ENCODE assay signal across 13 mouse cellular contexts in the genomic region with DNA sequence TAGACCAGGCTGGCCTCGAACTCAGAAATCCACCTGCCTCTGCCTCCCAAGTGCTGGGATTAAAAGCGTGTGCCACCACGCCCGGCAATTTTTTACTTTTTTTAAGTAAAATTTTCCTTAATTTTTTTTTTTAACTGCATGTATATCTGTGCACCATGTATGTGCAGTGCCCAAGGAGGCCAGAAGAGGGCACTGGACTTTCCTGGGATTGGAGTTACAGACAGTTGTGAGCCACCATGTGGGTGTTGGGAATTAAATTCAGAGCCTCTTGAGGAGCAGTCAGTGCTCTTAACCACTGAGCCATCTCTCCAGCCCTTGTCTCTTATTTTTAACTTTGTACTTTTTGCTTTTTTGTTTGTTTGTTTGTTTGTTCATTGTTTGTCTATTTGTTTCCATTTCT. TPM values are rescaled to one million over a fixed set of nuclear protein-coding genes. Genes with fewer than 3 reads are reported as not detected.
DNase-seq lines count a peak whose midpoint lies in the region; ATAC-seq and TF ChIP-seq lines count a peak whose summit lies in the region.
"Had no signal": no experiment of that assay in that cellular context is flagged by ENCODE, and none has a peak within 500 bp of the region (broad histone marks: within the 10 kb centered on the region; RNA-seq: fewer than 3 reads in every experiment).

No protein-coding gene starts in this region.

- no peak for DNase-seq in forebrain, postnatal 0 days
- no peak for DNase-seq in lung, postnatal 0 days (ENCODE audit: low spot score)
- no peak for DNase-seq in lung, adult 18-20 months
- peak; percentile 31 for DNase-seq in thymus, postnatal 0 days (ENCODE audit: low spot score)
- no peak for DNase-seq in heart, adult 11 months
- no peak for DNase-seq in embryo, embryonic 11 days
- DNase-seq: adrenal gland, postnatal 10 days; cerebellum, adult 9-11 months; gastrocnemius, postnatal 10 days had no signal

- no peaks in the 10 kb centered on the region for H3K9me3 ChIP-seq in forebrain, postnatal 0 days (ENCODE audit: low read length)
- no peaks in the 10 kb centered on the region for H3K9me3 ChIP-seq in forebrain, embryonic 15.5 days
- no peaks in the 10 kb centered on the region for H3K9me3 ChIP-seq in lung, postnatal 0 days (ENCODE audit: low read length)
- H3K9me3 ChIP-seq: limb, embryonic 15.5 days had no signal

- H3K27me3 ChIP-seq in forebrain, postnatal 0 days (ENCODE audit: insufficient read depth, low read length) = no peaks in the 10 kb centered on the region
- no peaks in the 10 kb centered on the region for H3K27me3 ChIP-seq in forebrain, embryonic 15.5 days
- H3K27me3 ChIP-seq in lung, postnatal 0 days (replicated peaks; ENCODE audit: insufficient read depth, low read length) = no peaks in the 10 kb centered on the region
- H3K27me3 ChIP-seq: limb, embryonic 15.5 days had no signal

- H3K9ac ChIP-seq in forebrain, postnatal 0 days = no peak overlapping the region
- H3K9ac ChIP-seq in forebrain, embryonic 15.5 days (replicated peaks) = no peak overlapping the region
- no peak overlapping the region for H3K9ac ChIP-seq in lung, postnatal 0 days (replicated peaks; ENCODE audit: low read depth)
- H3K9ac ChIP-seq: limb, embryonic 15.5 days had no signal

- no peak overlapping the region for H3K4me2 ChIP-seq in forebrain, postnatal 0 days (ENCODE audit: low read depth)
- no peak overlapping the region for H3K4me2 ChIP-seq in forebrain, embryonic 15.5 days (replicated peaks)
- no peak overlapping the region for H3K4me2 ChIP-seq in lung, postnatal 0 days (replicated peaks; ENCODE audit: low read depth, low read length)
- H3K4me2 ChIP-seq: limb, embryonic 15.5 days had no signal

- no peak for TF ChIP-seq EP300 in lung, postnatal 0 days (IDR thresholded peaks at IDR 0.05)

- no peak for ATAC-seq in forebrain, postnatal 0 days
- ATAC-seq in forebrain, embryonic 15.5 days (replicated peaks) = no peak
- no peak for ATAC-seq in lung, postnatal 0 days
- peak; percentile 70; the same call in 1 of the 2 replicates for ATAC-seq in erythroid progenitor cell, adult 5-6 weeks (replicated peaks; ENCODE audit: low FRiP score, poor library complexity, severe bottlenecking)
- ATAC-seq: midbrain, embryonic 16.5 days had no signal

- peak; percentile 33; the same call in 1 of the 2 replicates for TF ChIP-seq CTCF in forebrain, postnatal 0 days (IDR thresholded peaks at IDR 0.05; ENCODE audit: low read depth)
- TF ChIP-seq CTCF in lung, postnatal 0 days (IDR thresholded peaks at IDR 0.05) = peak; percentile 39; the same call in 1 of the 2 replicates

- WGBS in forebrain, postnatal 0 days = 92% methylated on average over 4 of the region's 4 CpGs
- 97% methylated on average over 4 of the region's 4 CpGs for WGBS in forebrain, embryonic 15.5 days
- WGBS in lung, postnatal 0 days = 96% methylated on average over 4 of the region's 4 CpGs

- H3K4me3 ChIP-seq in forebrain, postnatal 0 days (ENCODE audit: low read depth, low read length) = no peak overlapping the region
- H3K4me3 ChIP-seq in forebrain, embryonic 15.5 days = no peak overlapping the region
- H3K4me3 ChIP-seq in lung, postnatal 0 days (ENCODE audit: low read depth, low read length) = no peak overlapping the region
- H3K4me3 ChIP-seq: limb, embryonic 15.5 days had no signal

- H3K36me3 ChIP-seq in forebrain, postnatal 0 days (ENCODE audit: insufficient read depth) = no peaks in the 10 kb centered on the region
- no peaks in the 10 kb centered on the region for H3K36me3 ChIP-seq in forebrain, embryonic 15.5 days
- H3K36me3 ChIP-seq in lung, postnatal 0 days (ENCODE audit: insufficient read depth, low read length) = no peaks in the 10 kb centered on the region
- H3K36me3 ChIP-seq: limb, embryonic 15.5 days had no signal

- H3K4me1 ChIP-seq in forebrain, postnatal 0 days (ENCODE audit: insufficient read depth) = no peaks in the 10 kb centered on the region
- no peaks in the 10 kb centered on the region for H3K4me1 ChIP-seq in forebrain, embryonic 15.5 days
- H3K4me1 ChIP-seq in lung, postnatal 0 days (ENCODE audit: insufficient read depth, low read depth, low read length) = no peaks in the 10 kb centered on the region
- H3K4me1 ChIP-seq: limb, embryonic 15.5 days had no signal

- H3K27ac ChIP-seq in forebrain, postnatal 0 days (ENCODE audit: low read depth, low read length) = no peak overlapping the region
- H3K27ac ChIP-seq in forebrain, embryonic 15.5 days (replicated peaks) = no peak overlapping the region
- H3K27ac ChIP-seq in lung, postnatal 0 days (ENCODE audit: low read length) = no peak overlapping the region
- H3K27ac ChIP-seq: limb, embryonic 15.5 days had no signal

RNA-seq across cellular contexts. Expression of a gene that starts 16.0 kb away (rescaled TPM):
- 388 and 400 TPM in 2 replicates for total RNA-seq in forebrain, postnatal 0 days (2014; rRNA removed)
- polyA plus RNA-seq in forebrain, postnatal 0 days (2015; fragmentation: Nextera tagmentation; extraction: Ambion mirVana) = 149 and 167 TPM in 2 replicates
- polyA plus RNA-seq in forebrain, embryonic 15.5 days (2015; fragmentation: Nextera tagmentation; extraction: Ambion mirVana) = 131 and 140 TPM in 2 replicates
- 57.6 and 67.9 TPM in 2 replicates for polyA plus RNA-seq in lung, postnatal 0 days (2015; fragmentation: Nextera tagmentation; extraction: Ambion mirVana)
- 48.3 and 50.7 TPM in 2 replicates for total RNA-seq in erythroid progenitor cell, adult 5-6 weeks (2015; ENCODE audit: low replicate concordance)
- 46.8 and 64.0 TPM in 2 replicates for total RNA-seq in erythroid progenitor cell, adult 5-6 weeks (2017; ENCODE audit: low replicate concordance)
- 34.9 and 47.1 TPM in 2 replicates for polyA plus RNA-seq in thymus, postnatal 0 days (2015; fragmentation: Nextera tagmentation; extraction: Ambion mirVana)
